11 mouse cellular contexts compared by ENCODE assay signal in genomic region chr8:122745022-122745749, GRCm38 (mm10). TPM values are rescaled to one million over a fixed set of nuclear protein-coding genes. Genes with fewer than 3 reads are reported as not detected.
DNase-seq lines count a peak whose midpoint lies in the region; ATAC-seq and TF ChIP-seq lines count a peak whose summit lies in the region.
"Had no signal": no experiment of that assay in that cellular context is flagged by ENCODE, and none has a peak within 500 bp of the region (broad histone marks: within the 10 kb centered on the region; RNA-seq: fewer than 3 reads in every experiment).

No protein-coding gene starts in this region.

- ATAC-seq in hindbrain, embryonic 12.5 days (ENCODE audit: low FRiP score), result peak; percentile 53
- ATAC-seq in midbrain, embryonic 14.5 days (ENCODE audit: low FRiP score, low TSS enrichment), result peak; percentile 44; the same call in 1 of the 2 replicates

- peak; percentile 60 to 61 for DNase-seq in cerebellum, adult 2 months
- DNase-seq in embryo, embryonic 11 days, result peak; percentile 26
- DNase-seq in midbrain, embryonic 14.5 days, result peak; percentile 58
- DNase-seq in B cell, adult 2 months, result no peak
- no peak for DNase-seq in heart, postnatal 36 days
- DNase-seq in layer of hippocampus, postnatal 25 days (ENCODE audit: extremely low spot score in 1 of 2, low spot score in 1 of 2), result no peak
- no peak for DNase-seq in thymus, postnatal 25 days
- DNase-seq: adrenal gland, adult 8-10 months; kidney, postnatal 25 days had no signal

- H3K4me1 ChIP-seq in cerebellum, adult 2 months (ENCODE audit: control insufficient read depth, insufficient read depth, low read length), result peaks cover 70% of the 10 kb centered on the region
- peaks cover 68% of the 10 kb centered on the region for H3K4me1 ChIP-seq in hindbrain, embryonic 12.5 days
- peaks cover 69% of the 10 kb centered on the region for H3K4me1 ChIP-seq in midbrain, embryonic 14.5 days (ENCODE audit: control insufficient read depth, insufficient read depth, low read length)
- H3K4me1 ChIP-seq: stomach, embryonic 15.5 days had no signal

- no peak overlapping the region for H3K4me3 ChIP-seq in cerebellum, adult 2 months (replicated peaks; ENCODE audit: insufficient read depth, low read depth, low read length)
- H3K4me3 ChIP-seq in hindbrain, embryonic 12.5 days, result 0 out of 2 replicates have a peak overlapping the region, but pooled peaks have one; percentile 0
- no peak overlapping the region for H3K4me3 ChIP-seq in midbrain, embryonic 14.5 days (replicated peaks; ENCODE audit: low read depth, low read length)
- H3K4me3 ChIP-seq: stomach, embryonic 15.5 days had no signal

- no peak overlapping the region for H3K27ac ChIP-seq in cerebellum, adult 2 months (ENCODE audit: insufficient read depth, low read length)
- H3K27ac ChIP-seq in hindbrain, embryonic 12.5 days, result peak overlapping the region; percentile 97
- peak overlapping the region; percentile 95 for H3K27ac ChIP-seq in midbrain, embryonic 14.5 days (replicated peaks; ENCODE audit: low read depth, low read length)
- H3K27ac ChIP-seq: stomach, embryonic 15.5 days had no signal

- TF ChIP-seq POLR2A in cerebellum, adult 2 months (IDR thresholded peaks at IDR 0.05; ENCODE audit: borderline replicate concordance, insufficient read depth, low read length), result no peak

- H3K9me3 ChIP-seq in hindbrain, embryonic 12.5 days (replicated peaks), result no peaks in the 10 kb centered on the region
- H3K9me3 ChIP-seq in midbrain, embryonic 14.5 days (ENCODE audit: control insufficient read depth, low read length), result no peaks in the 10 kb centered on the region
- H3K9me3 ChIP-seq: stomach, embryonic 15.5 days had no signal

- 25% methylated on average over 17 of the region's 17 CpGs for WGBS in cerebellum, adult 2 months
- 19% methylated on average over 17 of the region's 17 CpGs for WGBS in hindbrain, embryonic 12.5 days
- WGBS in midbrain, embryonic 14.5 days, result 17% methylated on average over 17 of the region's 17 CpGs

- H3K4me2 ChIP-seq in hindbrain, embryonic 12.5 days (replicated peaks), result peak overlapping the region; percentile 26
- peak overlapping the region; percentile 23 for H3K4me2 ChIP-seq in midbrain, embryonic 14.5 days (ENCODE audit: low read length)
- H3K4me2 ChIP-seq: stomach, embryonic 15.5 days had no signal

- intact Hi-C loops in heart, postnatal 36 days (cut with DNase I), result no loop called here

- TF ChIP-seq CTCF in cerebellum, adult 2 months (IDR thresholded peaks at IDR 0.05; ENCODE audit: borderline replicate concordance, insufficient read depth, low read depth, low read length), result no peak

- H3K36me3 ChIP-seq in hindbrain, embryonic 12.5 days, result no peaks in the 10 kb centered on the region
- H3K36me3 ChIP-seq in midbrain, embryonic 14.5 days (ENCODE audit: control insufficient read depth, insufficient read depth, low read length), result no peaks in the 10 kb centered on the region
- H3K36me3 ChIP-seq: stomach, embryonic 15.5 days had no signal

- H3K9ac ChIP-seq in hindbrain, embryonic 12.5 days, result 0 out of 2 replicates have a peak overlapping the region, but pooled peaks have one; percentile 29
- peak overlapping the region; percentile 7; the same call in 1 of the 2 replicates for H3K9ac ChIP-seq in midbrain, embryonic 14.5 days (replicated peaks; ENCODE audit: low read length)
- H3K9ac ChIP-seq: stomach, embryonic 15.5 days had no signal

- no peaks in the 10 kb centered on the region for H3K27me3 ChIP-seq in cerebellum, adult 2 months (ENCODE audit: control insufficient read depth, insufficient read depth, low read length)
- peaks cover 19% of the 10 kb centered on the region for H3K27me3 ChIP-seq in hindbrain, embryonic 12.5 days
- H3K27me3 ChIP-seq in midbrain, embryonic 14.5 days (ENCODE audit: control insufficient read depth, insufficient read depth, low read length), result no peaks in the 10 kb centered on the region

RNA-seq across cellular contexts. Expression of gene Acsf3, which starts 30.1 kb away (rescaled TPM):
- 33.0 and 33.6 TPM in 2 replicates for polyA plus RNA-seq in cerebellum, adult 2 months (2012; rRNA removed)
- polyA plus RNA-seq in hindbrain, embryonic 12.5 days (2016; fragmentation: Nextera tagmentation; extraction: Ambion mirVana), result 15.1 and 17.6 TPM in 2 replicates
- 16.3 and 16.8 TPM in 2 replicates for polyA plus RNA-seq in midbrain, embryonic 14.5 days (2014; fragmentation: Nextera tagmentation; extraction: Ambion mirVana)
- 10 to 100 TPM; 28.3 to 30.6 TPM for total RNA-seq in heart, postnatal 36 days (2021)
- total RNA-seq in layer of hippocampus, postnatal 25 days (2021), result 10 to 100 TPM; 14.8 to 22.0 TPM

RNA-seq across cellular contexts. Expression of gene Cbfa2t3, which starts 46.3 kb away (rescaled TPM):
- polyA plus RNA-seq in cerebellum, adult 2 months (2012; rRNA removed), result 17.7 and 21.6 TPM in 2 replicates
- polyA plus RNA-seq in hindbrain, embryonic 12.5 days (2016; fragmentation: Nextera tagmentation; extraction: Ambion mirVana), result 17.1 and 17.3 TPM in 2 replicates
- polyA plus RNA-seq in midbrain, embryonic 14.5 days (2014; fragmentation: Nextera tagmentation; extraction: Ambion mirVana), result 25.2 and 28.7 TPM in 2 replicates
- 10 to 100 TPM; 19.7 to 23.0 TPM for total RNA-seq in heart, postnatal 36 days (2021)
- total RNA-seq in layer of hippocampus, postnatal 25 days (2021), result 10 to 100 TPM; 40.0 to 43.6 TPM

Comparison
In these comparisons a context has a peak if more than half of its experiments do, and no peak if none do; other contexts are left out.
1. DNase-seq: peak in cerebellum, adult 2 months (2 of 2), embryo, embryonic 11 days (single experiment) and midbrain, embryonic 14.5 days (single experiment); none in B cell, adult 2 months (0 of 2), heart, postnatal 36 days (0 of 2), layer of hippocampus, postnatal 25 days (0 of 2) and thymus, postnatal 25 days (single experiment).